Mouse (Mus musculus) B cell, adult 2 months (primary cell): ENCODE results near the gene Ninj2.

ENCODE experiments used
- DNase-seq, 2 experiments: peaks; one replicate each; pipeline ENCODE4 v3.0.0; 2022

The Ninj2 gene

GRCm38 (mm10) chr6:120179756-120180206 is 86.6 kb downstream of the Ninj2 start:
- DNase-seq = peak; percentile 40 to 44

GRCm38 (mm10) chr6:120180492-120180891 is 87.3 kb downstream of the Ninj2 start:
- DNase-seq = no peak

- no peak for DNase-seq
These were observed 89.0 kb downstream of the Ninj2 start for GRCm38 (mm10) chr6:120182160-120182559.

GRCm38 (mm10) chr6:120183771-120184170 is 90.6 kb downstream of the Ninj2 start:
- DNase-seq = no peak

GRCm38 (mm10) chr6:120185012-120185730 is 92.0 kb downstream of the Ninj2 start:
- no peak for DNase-seq

GRCm38 (mm10) chr6:120185756-120186155 is 92.6 kb downstream of the Ninj2 start:
- no peak for DNase-seq

GRCm38 (mm10) chr6:120186594-120186993 is 93.4 kb downstream of the Ninj2 start:
- no peak for DNase-seq

- DNase-seq = peak; percentile 88 to 91
These were observed 94.5 kb downstream of the Ninj2 start for GRCm38 (mm10) chr6:120187587-120188176.

- DNase-seq = peak; percentile 58 to 59
These were observed 95.5 kb downstream of the Ninj2 start for GRCm38 (mm10) chr6:120188376-120189235.

GRCm38 (mm10) chr6:120189287-120189686 is 96.1 kb downstream of the Ninj2 start:
- peak in 1 of 2 experiments; percentile 10 for DNase-seq

- no peak for DNase-seq
These were observed 97.2 kb downstream of the Ninj2 start for GRCm38 (mm10) chr6:120190365-120190764.

GRCm38 (mm10) chr6:120190912-120191311 is 97.8 kb downstream of the Ninj2 start:
- no peak for DNase-seq

- no peak for DNase-seq
These were observed 98.4 kb downstream of the Ninj2 start for GRCm38 (mm10) chr6:120191396-120192170.

- DNase-seq = no peak
These were observed 99.2 kb downstream of the Ninj2 start for GRCm38 (mm10) chr6:120192211-120192870.

- peak; percentile 86 to 88 for DNase-seq
These were observed 100.0 kb downstream of the Ninj2 start for GRCm38 (mm10) chr6:120193174-120193573.

- no peak for DNase-seq
These were observed 100.6 kb downstream of the Ninj2 start for GRCm38 (mm10) chr6:120193793-120194192.

- no peak for DNase-seq
These were observed 101.2 kb downstream of the Ninj2 start for GRCm38 (mm10) chr6:120194305-120194704.

- no peak for DNase-seq
These were observed 101.8 kb downstream of the Ninj2 start for GRCm38 (mm10) chr6:120194963-120195362.

GRCm38 (mm10) chr6:120196837-120197236 is 103.7 kb downstream of the Ninj2 start:
- DNase-seq = peak; percentile 69 to 75

GRCm38 (mm10) chr6:120197964-120198363 is 104.8 kb downstream of the Ninj2 start:
- peak; percentile 91 to 92 for DNase-seq

GRCm38 (mm10) chr6:120199638-120200394 is 106.7 kb downstream of the Ninj2 start:
- DNase-seq = no peak
